Mouse (Mus musculus) lung, postnatal 0 days (tissue): Measurements from ENCODE around the gene Cd163.

Experiments used
- CTCF ChIP-seq: IDR thresholded peaks from 2 replicates; pipeline ENCODE4 v1.5.1; 2016; ENCODE audit warnings: antibody characterized with exemption, mild to moderate bottlenecking
- EP300 ChIP-seq: IDR thresholded peaks from 2 replicates; pipeline ENCODE4 v1.6.1; 2016; ENCODE audit warnings: antibody characterized with exemption, mild to moderate bottlenecking, control low read depth

DNA sequence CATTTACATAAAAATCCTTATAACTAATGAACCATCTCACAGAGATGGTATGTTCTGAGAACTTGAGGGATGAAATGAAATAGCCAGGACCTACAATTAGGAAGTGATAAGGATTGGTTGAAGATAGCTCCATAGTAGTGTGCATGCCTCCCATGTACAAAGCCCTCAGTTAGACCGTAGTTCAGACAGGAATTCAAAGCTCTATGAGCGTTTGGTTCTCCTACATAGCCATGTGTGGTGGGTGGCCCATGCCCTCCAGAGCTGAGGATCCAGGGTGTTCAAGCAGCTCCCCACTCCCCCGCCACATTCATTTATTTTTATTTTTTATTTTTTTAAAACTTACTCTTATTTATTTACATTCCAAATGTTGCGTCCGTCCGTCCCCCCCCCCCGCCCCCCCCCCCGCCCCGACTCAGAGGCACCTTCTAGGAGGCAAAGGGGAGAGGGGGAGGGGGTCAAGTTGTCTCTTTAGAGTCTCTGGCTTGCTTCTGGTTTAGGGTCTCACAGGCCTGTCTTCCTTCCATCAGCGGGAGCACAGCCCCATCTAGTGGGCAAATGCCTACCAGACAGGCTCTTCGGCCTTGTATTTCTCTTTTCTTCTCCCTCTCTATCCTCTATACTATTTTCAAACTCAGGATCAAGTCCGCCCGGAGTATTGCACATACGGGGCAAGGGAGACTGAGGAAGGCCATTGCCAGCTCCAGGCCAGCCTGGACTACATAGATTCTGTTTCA, 44.1 kb upstream of the Cd163 start:
- TF ChIP-seq CTCF (peak; percentile 79), EP300 (no peak)
